Mouse (Mus musculus) layer of hippocampus, adult 8-10 months (tissue): ENCODE results near the gene Lypd1. TPM values are rescaled to one million over a fixed set of nuclear protein-coding genes. Genes with fewer than 3 reads are reported as not detected.

ENCODE experiments used
- total RNA-seq, 4 experiments: library from RNA; stranded (reverse); gene quantifications; 2 replicates each; pipeline ENCODE4 v1.2.4; 2022

Lypd1 gene
- total RNA-seq, 4 experiments from 2014 or later = 72.4 to 104 (median 88.3) TPM

Other genes with a start within 250 kb of the Lypd1 start
- under 1 TPM in 3 of 4 experiments, not detected in 1; 0.16 to 0.36 (median 0.19) TPM for gene Gpr39, start 236.1 kb downstream of the Lypd1 start, total RNA-seq